Mouse (Mus musculus) liver, embryonic 14.5 days (tissue): Measurements from ENCODE around the gene Caskin2. TPM values are rescaled to one million over a fixed set of nuclear protein-coding genes. Genes with fewer than 3 reads are reported as not detected.
"Not testable (repeated sequence)": the region's sequence is repeated elsewhere in the genome, so short reads cannot be mapped to it uniquely, and the experiment has no call there.

Source experiments
- ATAC-seq: fragments of 200-750 bp; cut with Nextera tagmentation; 2 replicates; pipeline ENCODE4 v1.8.0; 2017; ENCODE audit warnings: moderate number of reproducible peaks, mild to moderate bottlenecking, moderate library complexity; ENCODE audit not compliant: insufficient read depth
- DNase-seq, 3 experiments: peaks; one replicate each; pipeline ENCODE4 v3.0.0-alpha.2; 2012 to 2013; ENCODE audit warnings: low read depth in 3 of 3, low spot score in 3 of 3
- H3K27ac ChIP-seq: fragments of 300-500 bp; sonication (generic); 2 replicates; pipeline ENCODE4 v1.5.1; 2014; ENCODE audit warnings: moderate library complexity, mild to moderate bottlenecking, control low read depth, inconsistent platforms
- H3K27me3 ChIP-seq: fragments of 300-500 bp; sonication (generic); 2 replicates; pipeline ENCODE4 v1.6.1; 2014; ENCODE audit warnings: mild to moderate bottlenecking, low read length, moderate library complexity; ENCODE audit not compliant: control insufficient read depth, insufficient read depth
- H3K36me3 ChIP-seq: fragments of 300-500 bp; sonication (generic); replicated peaks from 2 replicates; pipeline ENCODE4 v1.6.1; 2014; ENCODE audit warnings: low read depth; ENCODE audit not compliant: control insufficient read depth, insufficient read depth
- H3K4me1 ChIP-seq, 2 experiments: fragments of 200-500 bp in 1 of 2; fragments of 300-500 bp in 1 of 2; sonication (generic) in 1 of 2; replicated peaks; 2 replicates each; pipeline ENCODE4 v1.6.1; 2012 to 2014; ENCODE audit warnings: antibody characterized with exemption in 1 of 2, inconsistent platforms in 1 of 2, low read length in 1 of 2; ENCODE audit not compliant: control insufficient read depth in 2 of 2, insufficient read depth in 2 of 2
- H3K4me2 ChIP-seq: fragments of 300-500 bp; sonication (generic); 2 replicates; pipeline ENCODE4 v1.6.1; 2014; ENCODE audit warnings: low read depth, mild to moderate bottlenecking, control low read depth, moderate library complexity
- H3K4me3 ChIP-seq, 2 experiments: fragments of 200-500 bp in 1 of 2; fragments of 300-500 bp in 1 of 2; sonication (generic) in 1 of 2; 2 replicates each; pipeline ENCODE4 v1.5.1; 2012 to 2014; ENCODE audit warnings: low read depth in 2 of 2, low read length in 2 of 2, mild to moderate bottlenecking in 2 of 2, control low read depth in 1 of 2, inconsistent platforms in 1 of 2, moderate library complexity in 1 of 2; ENCODE audit not compliant: insufficient read depth in 1 of 2
- H3K9ac ChIP-seq: fragments of 300-500 bp; sonication (generic); replicated peaks from 2 replicates; pipeline ENCODE4 v1.6.1; 2014; ENCODE audit warnings: mild to moderate bottlenecking, control low read depth, moderate library complexity
- H3K9me3 ChIP-seq: fragments of 300-500 bp; sonication (generic); 2 replicates; pipeline ENCODE4 v1.6.1; 2016; ENCODE audit warnings: low read length, mixed read lengths; ENCODE audit not compliant: control insufficient read depth
- CTCF ChIP-seq: IDR thresholded peaks from 2 replicates; pipeline ENCODE4 v1.5.1; 2016; ENCODE audit warnings: antibody characterized with exemption, low read depth, control low read depth
- EP300 ChIP-seq: IDR thresholded peaks from 2 replicates; pipeline ENCODE4 v1.6.1; 2016; ENCODE audit warnings: antibody characterized with exemption, low read depth
- WGBS: fragments of 180-500 bp; shearing (Covaris S2); extraction: QIAGEN DNeasy Blood & Tissue Kit; methylation state at CpG from one replicate; pipeline ENCODE4 v1.1.7; 2014; ENCODE audit not compliant: insufficient replicate concordance; 5-methylcytosine and 5-hydroxymethylcytosine counted together
- polyA plus RNA-seq, 2 experiments: library from polyadenylated mRNA; depleted of rRNA in 1 of 2; stranded (reverse) in 1 of 2; unstranded in 1 of 2; fragments of >200 nt; fragmentation: Nextera tagmentation in 1 of 2; extraction: Ambion mirVana in 1 of 2; gene quantifications; 2 replicates each; pipeline versions ENCODE4 v1.2.1 to v1.2.3; 2012 to 2014

The Caskin2 gene
- polyA plus RNA-seq (2012; rRNA removed) (7.1 and 7.8 TPM in 2 replicates), polyA plus RNA-seq (2014; fragmentation: Nextera tagmentation; extraction: Ambion mirVana) (4.9 and 6.1 TPM in 2 replicates)

GRCm38 (mm10) chr11:115813507-115814296, at the start of gene Caskin2:
Gene Caskin2 (minus strand): TSS chr11:115813639.
- H3K9me3 ChIP-seq: no peaks in the 10 kb centered on the region
- H3K27ac ChIP-seq: peak within 1 kb of the TSS; percentile 76
- no peaks in the 10 kb centered on the region for H3K27me3 ChIP-seq
- peaks cover 15 to 20% of the 10 kb centered on the region in 2 experiments for H3K4me1 ChIP-seq
- H3K9ac ChIP-seq: peak within 1 kb of the TSS; percentile 74
- peak within 1 kb of the TSS; percentile 72 to 83 for H3K4me3 ChIP-seq
- no peaks in the 10 kb centered on the region; the same call in 1 of the 2 replicates for H3K36me3 ChIP-seq
- TF ChIP-seq CTCF (peak; percentile 99), EP300 (no peak; the same call in 1 of the 2 replicates)
- WGBS: 1% methylated on average over 43 of the region's 44 CpGs
- peak within 1 kb of the TSS; percentile 99 for H3K4me2 ChIP-seq
- ATAC-seq: peak; percentile 90
- DNase-seq: peak; percentile 93 to 96 (median 94)

- no peak for TF ChIP-seq EP300
- TF ChIP-seq CTCF: peak; percentile 78
- H3K9ac ChIP-seq: no peak overlapping the region
- peak; percentile 47 to 61 (median 59) for DNase-seq
- 3% methylated on average over 69 of the region's 75 CpGs for WGBS
- peaks cover 45% of the 10 kb centered on the region for H3K27me3 ChIP-seq
- H3K4me3 ChIP-seq: peak overlapping the region in 1 of 2 experiments; percentile 31; a peak in 2 of 4 replicates
- ATAC-seq: peak; percentile 76
- H3K9me3 ChIP-seq: no peaks in the 10 kb centered on the region
- peak overlapping the region; percentile 46 for H3K4me2 ChIP-seq
- H3K27ac ChIP-seq: no peak overlapping the region
- no peaks in the 10 kb centered on the region for H3K36me3 ChIP-seq
- H3K4me1 ChIP-seq: no peaks in the 10 kb centered on the region
Measured at GRCm38 (mm10) chr11:115859143-115859945, 45.9 kb upstream of the Caskin2 start.

- H3K27ac ChIP-seq: no peak within 1 kb of the TSS
- DNase-seq: no peak
- H3K9ac ChIP-seq: no peak within 1 kb of the TSS
- 11% methylated on average over 27 of the region's 27 CpGs for WGBS
- H3K27me3 ChIP-seq: peaks cover 45% of the 10 kb centered on the region
- H3K36me3 ChIP-seq: no peaks in the 10 kb centered on the region
- H3K4me1 ChIP-seq: no peaks in the 10 kb centered on the region
- H3K9me3 ChIP-seq: no peaks in the 10 kb centered on the region
- peak within 1 kb of the TSS; percentile 46 for H3K4me2 ChIP-seq
- TF ChIP-seq CTCF (no peak), EP300 (no peak)
- peak within 1 kb of the TSS in 1 of 2 experiments; percentile 31; a peak in 2 of 4 replicates for H3K4me3 ChIP-seq
- ATAC-seq: no peak
Measured at GRCm38 (mm10) chr11:115858354-115858753, 44.9 kb upstream of the Caskin2 start, which contains the start of gene Myo15b. Gene Myo15b (plus strand): TSS chr11:115858406.

- Histone ChIP-seq H3K4me2 (no peak overlapping the region), H3K27me3 (peaks cover 45% of the 10 kb centered on the region), H3K4me1 (no peaks in the 10 kb centered on the region), H3K9ac (no peak overlapping the region), H3K27ac (no peak overlapping the region), H3K36me3 (no peaks in the 10 kb centered on the region), H3K4me3 (no peak overlapping the region), H3K9me3 (no peaks in the 10 kb centered on the region)
- WGBS: 63% methylated on average over 13 of the region's 13 CpGs
- DNase-seq (no peak), ATAC-seq (no peak)
- TF ChIP-seq CTCF (no peak), EP300 (no peak)
Measured at GRCm38 (mm10) chr11:115857936-115858335, 44.5 kb upstream of the Caskin2 start.

GRCm38 (mm10) chr11:115857146-115857545, 43.7 kb upstream of the Caskin2 start:
- DNase-seq, ATAC-seq, H3K36me3 ChIP-seq, H3K9ac ChIP-seq, H3K27ac ChIP-seq, H3K4me2 ChIP-seq, H3K4me1 ChIP-seq, H3K4me3 ChIP-seq, H3K9me3 ChIP-seq: not testable (repeated sequence)
- peaks cover 45% of the 10 kb centered on the region for H3K27me3 ChIP-seq
- 75% methylated on average over 4 of the region's 4 CpGs for WGBS
